Mouse (Mus musculus) forebrain, embryonic 15.5 days (tissue): Measurements from ENCODE around the gene Mat2a. TPM values are rescaled to one million over a fixed set of nuclear protein-coding genes. Genes with fewer than 3 reads are reported as not detected.
"Not testable (repeated sequence)": the region's sequence is repeated elsewhere in the genome, so short reads cannot be mapped to it uniquely, and the experiment has no call there.

Experiments
- ATAC-seq: fragments of 200-750 bp; cut with Nextera tagmentation; replicated peaks from 2 replicates; pipeline ENCODE4 v1.8.0; 2017; ENCODE audit warnings: mild to moderate bottlenecking, moderate TSS enrichment, moderate library complexity
- H3K27ac ChIP-seq: fragments of 300-500 bp; sonication (generic); replicated peaks from 2 replicates; pipeline ENCODE4 v1.5.1; 2015; ENCODE audit warnings: mild to moderate bottlenecking, inconsistent platforms
- H3K27me3 ChIP-seq: fragments of 300-500 bp; sonication (generic); 2 replicates; pipeline ENCODE4 v1.6.1; 2015; ENCODE audit warnings: inconsistent platforms
- H3K36me3 ChIP-seq: fragments of 300-500 bp; sonication (generic); 2 replicates; pipeline ENCODE4 v1.6.1; 2015; ENCODE audit warnings: mild to moderate bottlenecking, inconsistent platforms
- H3K4me1 ChIP-seq: fragments of 300-500 bp; sonication (generic); 2 replicates; pipeline ENCODE4 v1.6.1; 2015; ENCODE audit warnings: inconsistent platforms
- H3K4me2 ChIP-seq: fragments of 300-500 bp; sonication (generic); replicated peaks from 2 replicates; pipeline ENCODE4 v1.6.1; 2015; ENCODE audit warnings: mild to moderate bottlenecking, inconsistent platforms
- H3K4me3 ChIP-seq: fragments of 300-500 bp; sonication (generic); 2 replicates; pipeline ENCODE4 v1.5.1; 2015; ENCODE audit warnings: mild to moderate bottlenecking, inconsistent platforms
- H3K9ac ChIP-seq: fragments of 300-500 bp; sonication (generic); replicated peaks from 2 replicates; pipeline ENCODE4 v1.6.1; 2015; ENCODE audit warnings: mild to moderate bottlenecking, inconsistent platforms
- H3K9me3 ChIP-seq: fragments of 300-500 bp; sonication (generic); 2 replicates; pipeline ENCODE4 v1.6.1; 2016; ENCODE audit warnings: inconsistent platforms
- WGBS: fragments of 180-500 bp; shearing (Covaris S2); methylation state at CpG from one replicate; pipeline ENCODE4 v1.1.7; 2015; ENCODE audit warnings: mixed read lengths; 5-methylcytosine and 5-hydroxymethylcytosine counted together
- polyA plus RNA-seq: library from polyadenylated mRNA; unstranded; fragments of >200 nt; fragmentation: Nextera tagmentation; extraction: Ambion mirVana; gene quantifications from 2 replicates; pipeline ENCODE4 v1.2.1, GENCODE M21; 2015

Gene Mat2a
- polyA plus RNA-seq, 1 experiment from 2014 or later = 376 TPM

DNA sequence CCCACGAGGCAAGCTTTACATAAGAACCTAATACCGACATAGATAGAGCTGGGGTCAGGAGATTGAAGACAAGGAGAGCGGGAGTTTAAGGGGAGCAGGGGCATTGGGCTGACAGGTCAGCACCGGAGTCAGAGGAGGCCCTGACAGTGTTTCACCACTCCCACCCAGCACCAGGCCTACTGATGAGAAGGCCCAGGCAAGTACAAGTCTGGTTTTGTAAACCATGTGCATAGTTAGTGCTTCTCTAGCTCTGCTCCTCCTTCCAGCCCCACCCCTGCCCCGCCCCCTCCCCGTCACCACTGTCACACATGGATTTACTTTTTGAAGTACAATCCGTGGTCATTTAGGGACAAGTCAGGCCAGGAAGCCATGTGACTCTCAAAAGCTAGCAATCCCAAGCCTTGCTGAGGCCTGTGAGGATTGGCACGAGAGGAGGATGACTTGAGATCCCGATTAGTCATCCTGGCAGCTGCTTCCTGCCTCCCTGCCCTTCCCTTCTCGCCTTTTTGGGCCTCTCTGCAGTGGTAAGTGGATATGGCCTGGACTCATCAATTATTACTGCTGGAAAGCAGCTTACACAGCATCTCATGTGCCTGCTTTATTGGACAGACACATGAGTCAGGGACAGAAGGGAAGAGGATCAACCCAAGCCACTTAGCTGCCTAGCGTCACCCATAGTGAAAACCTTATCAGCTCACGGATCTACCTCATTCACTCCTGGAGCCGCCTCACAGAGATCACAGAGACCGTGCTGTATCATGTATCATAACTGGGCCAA is 34.1 kb upstream of the Mat2a start:
- Histone ChIP-seq H3K27me3 (no peaks in the 10 kb centered on the region), H3K4me2 (no peak overlapping the region), H3K36me3 (no peaks in the 10 kb centered on the region), H3K4me3 (no peak overlapping the region), H3K4me1 (no peaks in the 10 kb centered on the region), H3K27ac (no peak overlapping the region), H3K9ac (no peak overlapping the region), H3K9me3 (no peaks in the 10 kb centered on the region)
- ATAC-seq = no peak
- WGBS = 74% methylated on average over 14 of the region's 14 CpGs

DNA sequence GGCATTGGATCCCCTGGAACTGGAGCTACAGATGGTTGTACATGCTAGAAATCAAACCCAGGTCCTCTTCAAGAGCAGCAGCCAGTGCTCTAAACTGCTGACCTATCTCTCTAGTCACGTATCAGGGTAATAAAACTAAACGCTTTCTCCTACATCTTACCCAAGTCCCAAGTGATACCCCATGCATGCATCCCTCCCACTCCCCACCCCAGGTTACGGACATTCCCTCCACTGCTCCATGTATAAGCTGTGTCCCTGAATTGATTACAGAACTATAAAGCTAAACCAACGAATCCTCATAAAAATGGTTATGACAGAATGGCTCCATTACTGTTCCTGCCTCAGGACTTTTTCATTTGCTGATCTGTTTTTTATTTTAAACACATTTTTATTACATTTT is 26.8 kb upstream of the Mat2a start:
- WGBS = 89% methylated on average over 4 of the region's 4 CpGs
- H3K27ac ChIP-seq = no peak overlapping the region
- H3K36me3 ChIP-seq = no peaks in the 10 kb centered on the region
- no peaks in the 10 kb centered on the region for H3K9me3 ChIP-seq
- H3K9ac ChIP-seq = no peak overlapping the region
- H3K4me1 ChIP-seq = no peaks in the 10 kb centered on the region
- H3K4me2 ChIP-seq = no peak overlapping the region
- H3K27me3 ChIP-seq = no peaks in the 10 kb centered on the region
- H3K4me3 ChIP-seq = no peak overlapping the region
- ATAC-seq = no peak

DNA sequence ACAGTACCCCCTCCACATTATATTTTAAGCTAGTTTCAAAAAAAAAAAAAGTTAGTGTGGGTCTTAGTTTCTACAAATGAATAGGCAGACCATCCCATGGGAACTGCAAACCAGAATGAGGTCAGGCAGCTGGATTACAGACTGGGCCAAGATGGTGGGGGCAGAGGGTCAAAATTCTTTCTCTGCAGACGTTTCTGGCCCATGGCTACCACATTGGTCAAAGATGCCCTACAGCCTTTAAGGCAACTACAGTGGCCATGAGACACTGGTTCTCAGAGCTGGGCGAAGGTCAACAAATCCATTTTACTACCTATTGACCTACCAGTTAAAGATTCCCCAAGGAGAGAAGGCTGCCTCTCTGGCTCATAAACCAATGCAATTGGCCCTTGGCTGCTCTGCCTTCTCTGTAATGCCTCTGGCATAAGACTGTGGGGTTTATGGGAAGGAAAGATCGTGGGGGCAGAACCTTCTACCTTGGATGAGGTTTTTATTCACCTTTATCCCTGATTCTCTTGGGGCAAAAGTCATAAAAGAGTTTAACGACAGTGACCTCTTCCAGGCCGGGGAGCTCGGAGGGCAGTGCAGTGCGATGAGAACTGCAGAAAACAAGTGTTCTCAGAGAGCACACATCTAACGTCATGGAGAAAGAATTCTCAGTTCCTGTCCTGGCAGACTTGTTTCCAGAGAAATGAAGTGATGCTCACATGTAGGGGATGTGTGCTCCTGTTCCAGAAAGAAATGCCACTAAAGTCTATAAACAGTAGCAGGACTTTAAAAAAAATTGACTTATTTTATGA is 26.2 kb upstream of the Mat2a start:
- H3K36me3 ChIP-seq = no peaks in the 10 kb centered on the region
- WGBS = 83% methylated on average over 8 of the region's 8 CpGs
- H3K9ac ChIP-seq = no peak overlapping the region
- no peaks in the 10 kb centered on the region for H3K27me3 ChIP-seq
- no peak overlapping the region for H3K4me2 ChIP-seq
- no peak overlapping the region for H3K27ac ChIP-seq
- H3K9me3 ChIP-seq = no peaks in the 10 kb centered on the region
- no peak for ATAC-seq
- no peak overlapping the region for H3K4me3 ChIP-seq
- H3K4me1 ChIP-seq = no peaks in the 10 kb centered on the region

DNA sequence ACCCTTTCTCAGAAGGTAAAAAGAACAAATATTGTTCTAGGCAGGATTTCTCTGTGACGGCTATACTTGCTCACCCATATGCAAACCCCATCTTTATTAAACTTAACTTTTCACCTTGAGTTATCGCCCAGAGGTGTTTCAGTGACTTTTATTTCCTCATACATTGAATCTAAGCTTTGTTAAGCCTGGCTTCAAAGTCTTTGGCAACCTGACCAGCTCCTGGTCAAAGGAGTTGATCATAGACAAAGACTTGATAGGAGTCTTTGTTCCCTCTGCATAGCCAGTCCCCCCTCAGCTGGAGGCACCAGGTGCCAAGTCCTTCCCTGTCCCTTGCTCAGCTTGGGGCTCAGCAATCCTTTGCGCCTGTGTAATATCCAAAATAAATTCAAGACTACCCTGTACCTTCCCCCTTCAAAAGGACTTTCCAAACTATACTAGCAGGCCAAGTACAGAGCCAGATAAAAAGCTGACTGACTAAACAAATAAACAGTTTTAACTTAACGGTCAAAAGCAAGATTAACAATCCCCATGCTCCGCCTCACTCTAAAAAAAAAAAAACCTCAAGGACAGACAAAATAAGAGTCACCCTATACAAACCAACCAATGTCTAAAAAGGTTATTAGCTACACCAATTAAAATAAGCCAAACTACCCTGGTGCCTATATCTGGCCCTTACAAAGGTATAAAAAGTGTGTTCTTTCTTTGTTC is 23.3 kb upstream of the Mat2a start:
- not testable (repeated sequence) for H3K4me2 ChIP-seq, ATAC-seq, H3K4me1 ChIP-seq, H3K9ac ChIP-seq, H3K27ac ChIP-seq, H3K4me3 ChIP-seq, H3K36me3 ChIP-seq, H3K27me3 ChIP-seq, H3K9me3 ChIP-seq
- WGBS = 78% methylated on average over 5 of the region's 5 CpGs

DNA sequence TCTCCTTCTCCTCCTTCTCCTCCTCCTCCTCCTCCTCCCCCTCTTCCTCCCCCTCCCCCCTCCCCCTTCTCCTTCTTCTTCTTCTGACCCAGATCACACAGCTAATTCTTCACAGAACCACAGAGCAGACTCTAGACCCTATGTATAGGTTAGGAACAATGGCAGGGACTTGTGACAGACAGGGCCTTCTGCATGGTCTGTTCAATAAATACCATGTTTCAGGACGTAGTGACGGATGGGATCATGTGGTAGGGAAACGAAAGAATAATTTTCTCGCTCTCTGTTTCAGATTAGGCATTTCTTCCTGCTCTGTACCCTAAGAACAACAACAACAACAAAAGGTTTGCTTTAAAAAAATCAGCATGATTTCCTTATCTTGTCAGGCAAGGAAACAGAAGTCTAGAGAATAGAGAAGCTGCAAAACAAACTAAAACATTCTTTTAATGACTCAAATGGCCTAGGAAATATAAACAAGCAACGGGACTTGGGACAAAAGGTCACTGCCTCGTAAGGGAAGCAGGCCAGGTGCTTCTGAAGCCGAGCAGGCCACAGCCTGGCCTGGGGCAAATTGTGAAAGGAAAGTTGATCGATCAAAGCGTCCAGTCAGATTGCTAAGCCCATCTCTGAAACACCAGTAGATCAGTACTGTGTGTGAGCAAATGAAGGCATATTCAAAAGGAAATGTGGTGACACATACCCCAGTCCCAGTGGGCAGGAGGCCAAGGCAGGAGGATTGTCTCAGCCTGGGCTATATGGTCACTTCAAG is 20.9 kb upstream of the Mat2a start:
- Histone ChIP-seq H3K9ac (no peak overlapping the region), H3K4me2 (no peak overlapping the region), H3K4me1 (peaks cover under 1% of the 10 kb centered on the region), H3K27ac (no peak overlapping the region), H3K9me3 (no peaks in the 10 kb centered on the region), H3K4me3 (no peak overlapping the region), H3K27me3 (no peaks in the 10 kb centered on the region), H3K36me3 (no peaks in the 10 kb centered on the region)
- 70% methylated on average over 9 of the region's 9 CpGs for WGBS
- ATAC-seq = no peak

DNA sequence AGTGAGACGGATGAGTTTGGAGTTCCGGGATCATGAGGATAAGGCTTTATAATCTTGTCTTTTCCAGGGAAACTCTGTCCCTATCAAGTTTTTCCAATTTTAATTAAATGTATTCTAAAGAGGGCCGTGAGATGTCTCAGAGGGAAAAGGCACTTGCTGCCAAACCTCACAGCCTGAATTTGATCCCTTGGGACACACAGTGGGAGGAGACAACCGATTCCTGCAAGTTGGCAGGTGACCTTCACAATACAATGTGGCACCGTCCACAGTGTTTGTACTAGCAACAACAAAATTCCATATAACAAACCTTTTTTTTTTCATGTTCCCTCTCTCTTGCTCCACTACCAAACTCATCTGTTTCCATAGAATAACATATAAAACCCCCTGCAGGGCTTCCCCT is 19.6 kb upstream of the Mat2a start:
- H3K4me1 ChIP-seq = peaks cover 5% of the 10 kb centered on the region
- 71% methylated on average over 5 of the region's 5 CpGs for WGBS
- no peak overlapping the region for H3K9ac ChIP-seq
- no peak overlapping the region for H3K4me2 ChIP-seq
- H3K27ac ChIP-seq = no peak overlapping the region
- no peaks in the 10 kb centered on the region for H3K36me3 ChIP-seq
- H3K4me3 ChIP-seq = no peak overlapping the region
- H3K27me3 ChIP-seq = no peaks in the 10 kb centered on the region
- H3K9me3 ChIP-seq = no peaks in the 10 kb centered on the region
- no peak for ATAC-seq

DNA sequence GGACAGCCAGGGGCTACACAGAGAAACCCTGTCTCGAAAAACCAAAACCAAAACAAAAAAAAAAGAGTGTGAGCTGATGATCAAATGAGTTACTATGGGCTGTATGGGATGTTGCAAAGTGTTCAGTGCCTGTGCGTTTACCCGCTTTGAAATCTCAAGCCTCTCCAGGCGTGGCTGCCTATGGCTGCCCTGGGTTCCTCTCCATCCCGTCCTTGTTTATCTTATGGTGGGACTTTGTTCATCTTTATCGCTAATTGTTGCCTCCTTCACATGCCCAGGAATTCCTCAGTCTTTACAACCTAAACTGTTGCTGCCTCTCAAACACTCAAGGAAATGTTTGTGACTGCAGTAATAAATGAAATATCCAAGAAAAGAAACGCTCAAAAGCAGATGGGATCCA is 19.1 kb upstream of the Mat2a start:
- H3K4me2 ChIP-seq = no peak overlapping the region
- ATAC-seq = no peak
- peaks cover 5% of the 10 kb centered on the region for H3K4me1 ChIP-seq
- no peaks in the 10 kb centered on the region for H3K36me3 ChIP-seq
- no peak overlapping the region for H3K27ac ChIP-seq
- H3K4me3 ChIP-seq = no peak overlapping the region
- no peaks in the 10 kb centered on the region for H3K9me3 ChIP-seq
- no peaks in the 10 kb centered on the region for H3K27me3 ChIP-seq
- 90% methylated on average over 7 of the region's 7 CpGs for WGBS
- H3K9ac ChIP-seq = no peak overlapping the region

DNA sequence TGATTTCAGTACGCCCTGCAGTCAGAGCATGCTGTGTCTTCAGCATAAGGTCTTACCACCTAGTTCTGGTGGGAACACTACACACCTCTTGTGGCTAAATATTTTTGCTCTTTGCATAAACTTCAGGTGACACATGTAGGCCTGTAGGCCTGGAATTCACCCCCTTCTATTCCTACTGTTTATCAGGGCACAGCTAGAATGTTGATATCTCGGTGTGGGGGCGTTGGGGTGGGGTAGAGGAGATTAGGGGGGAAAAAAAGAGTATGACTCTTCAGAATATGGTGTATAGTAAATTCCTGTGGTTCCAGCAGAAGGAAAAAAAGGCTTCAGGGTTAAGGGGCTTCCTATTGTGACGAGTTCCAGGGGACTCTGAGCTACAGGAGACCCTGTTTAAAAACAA is 17.2 kb upstream of the Mat2a start:
- Histone ChIP-seq H3K9me3 (no peaks in the 10 kb centered on the region), H3K9ac (no peak overlapping the region), H3K4me3 (no peak overlapping the region), H3K4me2 (no peak overlapping the region), H3K4me1 (peaks cover 5% of the 10 kb centered on the region), H3K27me3 (no peaks in the 10 kb centered on the region), H3K27ac (no peak overlapping the region), H3K36me3 (no peaks in the 10 kb centered on the region)
- ATAC-seq = no peak
- whole genome bisulfite sequencing = 86% methylated on average over 4 of the region's 4 CpGs

DNA sequence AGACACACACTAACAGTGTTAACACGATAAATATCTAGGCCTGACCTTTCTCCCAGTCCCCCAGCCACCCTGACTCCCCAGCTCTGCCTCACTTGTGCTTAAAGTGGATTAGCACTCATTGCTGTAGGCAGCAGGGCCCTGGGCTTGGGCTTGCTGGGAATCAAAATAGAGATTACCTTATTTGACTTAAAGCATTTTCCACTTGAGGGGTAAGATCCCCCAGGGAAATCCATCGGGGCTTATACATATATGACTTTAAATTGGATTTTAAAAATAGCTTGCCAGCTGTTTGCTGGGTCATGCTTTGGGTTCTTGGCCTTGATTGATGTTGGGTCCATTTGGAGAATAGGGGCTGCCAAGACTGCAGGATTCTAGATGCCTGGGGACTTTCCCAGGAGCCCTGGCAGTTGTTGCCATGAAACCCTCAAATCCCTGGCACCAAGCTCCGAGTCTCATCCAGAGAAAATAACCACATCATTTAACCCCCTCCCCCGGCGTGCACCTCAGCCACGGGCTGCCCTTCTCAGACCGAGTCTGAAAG is 15.5 kb upstream of the Mat2a start:
- WGBS = 51% methylated on average over 7 of the region's 7 CpGs
- no peak for ATAC-seq
- H3K27ac ChIP-seq = 0 out of 2 replicates have a peak overlapping the region, but pooled peaks have one; percentile 23

DNA sequence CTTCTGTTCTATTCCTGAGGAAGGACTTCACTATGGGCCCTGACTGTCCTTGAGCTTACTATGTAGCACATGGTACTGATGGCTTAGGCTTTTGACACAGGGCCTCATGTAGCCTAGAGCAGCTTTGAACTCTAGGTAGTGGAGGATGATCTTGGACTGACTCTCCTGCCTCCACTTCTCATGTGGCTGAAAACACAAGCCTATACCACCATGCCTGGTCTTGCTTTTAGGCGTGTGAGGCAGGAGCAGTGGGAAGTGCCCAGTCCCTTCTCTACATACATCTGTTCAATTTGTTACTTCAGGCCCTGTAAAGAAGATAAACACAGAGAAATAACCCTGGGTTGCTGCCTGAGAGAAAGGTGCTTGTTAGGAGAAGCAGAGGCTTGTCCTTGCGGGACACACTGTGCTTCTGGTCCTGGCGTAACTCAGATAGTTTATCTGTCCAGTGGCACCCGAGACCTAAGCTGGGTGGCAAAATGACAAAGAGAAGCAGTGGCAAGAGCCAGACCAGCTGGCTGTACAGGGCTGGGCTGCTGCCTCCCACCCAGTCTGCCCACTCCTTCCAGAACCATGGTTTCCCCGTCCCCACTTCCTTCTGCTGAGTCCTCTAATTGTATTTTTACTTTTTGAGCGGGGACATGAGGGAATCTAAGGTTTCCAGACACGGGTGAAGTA is 14.9 kb upstream of the Mat2a start:
- no peak for ATAC-seq
- H3K4me3 ChIP-seq = no peak overlapping the region
- H3K4me2 ChIP-seq = no peak overlapping the region
- no peaks in the 10 kb centered on the region for H3K9me3 ChIP-seq
- H3K27ac ChIP-seq = 0 out of 2 replicates have a peak overlapping the region, but pooled peaks have one; percentile 23
- no peaks in the 10 kb centered on the region for H3K27me3 ChIP-seq
- no peaks in the 10 kb centered on the region for H3K36me3 ChIP-seq
- H3K4me1 ChIP-seq = peaks cover 5% of the 10 kb centered on the region
- no peak overlapping the region for H3K9ac ChIP-seq
- WGBS = 73% methylated on average over 7 of the region's 7 CpGs

More for the DNA sequence above, 15.5 kb upstream of the Mat2a start:
- H3K4me1 ChIP-seq = peaks cover 5% of the 10 kb centered on the region
- no peaks in the 10 kb centered on the region for H3K9me3 ChIP-seq
- no peak overlapping the region for H3K9ac ChIP-seq
- H3K4me2 ChIP-seq = no peak overlapping the region
- H3K27me3 ChIP-seq = no peaks in the 10 kb centered on the region
- no peaks in the 10 kb centered on the region for H3K36me3 ChIP-seq
- no peak overlapping the region for H3K4me3 ChIP-seq

DNA sequence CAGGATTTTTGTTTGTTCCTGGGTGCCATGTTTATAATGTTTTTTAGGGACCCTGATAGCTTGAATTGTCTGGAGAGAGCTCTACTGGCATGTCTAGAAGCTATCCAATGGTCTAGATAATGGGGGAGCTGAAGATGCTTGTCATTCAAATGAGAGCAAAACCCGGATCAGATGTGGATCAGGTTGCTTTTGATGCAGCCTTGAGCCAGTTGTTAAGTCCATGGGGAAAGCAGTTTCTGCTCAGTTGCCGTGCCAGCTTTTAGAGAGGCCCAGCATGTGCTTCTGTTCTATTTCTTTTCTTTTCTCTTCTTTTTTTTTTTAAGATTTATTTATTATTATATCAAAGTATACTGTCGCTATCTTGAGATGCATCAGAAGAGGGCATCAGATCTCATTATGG is 14.2 kb upstream of the Mat2a start:
- Histone ChIP-seq H3K9me3 (no peaks in the 10 kb centered on the region), H3K4me3 (no peak overlapping the region), H3K27ac (no peak overlapping the region), H3K36me3 (no peaks in the 10 kb centered on the region), H3K4me1 (peaks cover 5% of the 10 kb centered on the region), H3K4me2 (no peak overlapping the region), H3K9ac (no peak overlapping the region), H3K27me3 (no peaks in the 10 kb centered on the region)
- ATAC-seq = no peak
- WGBS = 64% methylated on average over 3 of the region's 3 CpGs
